ENCODE assay signal across 21 mouse cellular contexts in the genomic region with DNA sequence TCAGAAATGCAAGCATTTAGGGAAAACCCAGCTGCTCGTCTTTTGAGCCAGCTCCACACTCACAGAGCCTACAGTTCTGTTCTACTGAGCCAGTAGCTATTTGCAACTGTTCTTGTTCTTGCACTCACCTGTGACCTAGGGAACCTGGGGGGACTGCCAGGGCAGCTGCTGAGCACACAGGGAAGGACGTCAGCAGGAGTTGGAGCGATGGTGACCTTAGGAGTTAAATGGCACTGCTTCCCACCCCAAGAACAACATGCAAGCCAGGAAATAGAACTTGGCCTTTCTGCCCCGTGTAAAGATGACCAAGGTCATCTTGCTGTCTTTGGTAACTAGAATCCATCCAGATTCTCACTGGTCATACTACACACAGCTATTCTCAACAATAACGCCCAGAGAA.
"Had no signal": no experiment of that assay in that cellular context is flagged by ENCODE, and none has a peak within 500 bp of the region (broad histone marks: within the 10 kb centered on the region; RNA-seq: fewer than 3 reads in every experiment).

No protein-coding gene starts in this region.

- DNase-seq: forebrain, postnatal 0 days; gastrocnemius, postnatal 36 days; heart, postnatal 14 days; heart, postnatal 36 days; kidney, adult 11 months; kidney, adult 8-10 months; kidney, postnatal 14 days; kidney, postnatal 36 days; layer of hippocampus, adult 9-11 months; layer of hippocampus, postnatal 36 days; left cerebral cortex, postnatal 4 days had no signal

- H3K36me3 ChIP-seq: liver, embryonic 12.5 days had no signal

- H3K4me1 ChIP-seq: forebrain, embryonic 15.5 days had no signal

- H3K27me3 ChIP-seq: forebrain, embryonic 15.5 days; heart, embryonic 13.5 days; heart, embryonic 15.5 days; hindbrain, embryonic 13.5 days; hindbrain, embryonic 15.5 days; limb, embryonic 13.5 days; limb, embryonic 15.5 days; liver, embryonic 12.5 days had no signal

- H3K4me3 ChIP-seq: forebrain, embryonic 15.5 days; heart, embryonic 13.5 days; heart, embryonic 15.5 days; hindbrain, embryonic 13.5 days; hindbrain, embryonic 15.5 days; limb, embryonic 13.5 days; limb, embryonic 15.5 days; liver, embryonic 12.5 days had no signal

- H3K27ac ChIP-seq: forebrain, embryonic 15.5 days; heart, embryonic 13.5 days; heart, embryonic 15.5 days; hindbrain, embryonic 13.5 days; hindbrain, embryonic 15.5 days; hindbrain, postnatal 0 days; limb, embryonic 13.5 days; limb, embryonic 15.5 days; liver, embryonic 12.5 days; liver, embryonic 14.5 days had no signal

- H3K9me3 ChIP-seq: forebrain, embryonic 15.5 days; heart, embryonic 13.5 days; heart, embryonic 15.5 days; hindbrain, embryonic 13.5 days; hindbrain, embryonic 15.5 days; limb, embryonic 13.5 days; limb, embryonic 15.5 days; liver, embryonic 12.5 days had no signal

- H3K9ac ChIP-seq: forebrain, embryonic 15.5 days; forebrain, postnatal 0 days; heart, embryonic 13.5 days; heart, embryonic 15.5 days; hindbrain, embryonic 13.5 days; hindbrain, embryonic 15.5 days; limb, embryonic 13.5 days; limb, embryonic 15.5 days; liver, embryonic 12.5 days; liver, embryonic 14.5 days had no signal
